Mouse (Mus musculus) midbrain, embryonic 11.5 days (tissue): Measurements from ENCODE around the gene Zfp991. TPM values are rescaled to one million over a fixed set of nuclear protein-coding genes. Genes with fewer than 3 reads are reported as not detected.
"Not testable (repeated sequence)": the region's sequence is repeated elsewhere in the genome, so short reads cannot be mapped to it uniquely, and the experiment has no call there.

Source experiments
- ATAC-seq: fragments of 200-750 bp; cut with Nextera tagmentation; 2 replicates; pipeline ENCODE4 v1.8.0; 2017; ENCODE audit warnings: moderate TSS enrichment, moderate library complexity; ENCODE audit not compliant: low FRiP score
- DNase-seq: peaks from one replicate; pipeline ENCODE4 v3.0.0; 2015; ENCODE audit warnings: low spot score; ENCODE audit errors: missing footprints
- H3K27ac ChIP-seq: fragments of 300-500 bp; sonication (generic); 2 replicates; pipeline ENCODE4 v1.5.1; 2014; ENCODE audit warnings: low read depth, low read length
- H3K27me3 ChIP-seq: fragments of 300-500 bp; sonication (generic); 2 replicates; pipeline ENCODE4 v1.6.1; 2014; ENCODE audit warnings: mild to moderate bottlenecking, low read length, moderate library complexity, mixed read lengths; ENCODE audit not compliant: control insufficient read depth, insufficient read depth
- H3K36me3 ChIP-seq: fragments of 300-500 bp; sonication (generic); 2 replicates; pipeline ENCODE4 v1.6.1; 2014; ENCODE audit warnings: mild to moderate bottlenecking, low read length, moderate library complexity, mixed read lengths; ENCODE audit not compliant: control insufficient read depth, insufficient read depth
- H3K4me1 ChIP-seq: fragments of 300-500 bp; sonication (generic); 2 replicates; pipeline ENCODE4 v1.6.1; 2014; ENCODE audit warnings: low read length; ENCODE audit not compliant: control insufficient read depth, insufficient read depth
- H3K4me2 ChIP-seq: fragments of 300-500 bp; sonication (generic); 2 replicates; pipeline ENCODE4 v1.6.1; 2014; ENCODE audit warnings: mild to moderate bottlenecking, moderate library complexity
- H3K4me3 ChIP-seq: fragments of 300-500 bp; sonication (generic); 2 replicates; pipeline ENCODE4 v1.5.1; 2014; ENCODE audit warnings: low read depth, low read length
- H3K9ac ChIP-seq: fragments of 300-500 bp; sonication (generic); 2 replicates; pipeline ENCODE4 v1.6.1; 2014; ENCODE audit warnings: low read length
- H3K9me3 ChIP-seq: fragments of 300-500 bp; sonication (generic); 2 replicates; pipeline ENCODE4 v1.6.1; 2016; ENCODE audit warnings: low read length; ENCODE audit not compliant: control insufficient read depth
- WGBS: fragments of 180-500 bp; shearing (Covaris S2); extraction: QIAGEN DNeasy Blood & Tissue Kit; methylation state at CpG from one replicate; pipeline ENCODE4 v1.1.7; 2014; 5-methylcytosine and 5-hydroxymethylcytosine counted together
- polyA plus RNA-seq: library from polyadenylated mRNA; unstranded; fragments of >200 nt; fragmentation: Nextera tagmentation; extraction: Ambion mirVana; gene quantifications from 2 replicates; pipeline ENCODE4 v1.2.1, GENCODE M21; 2014

The Zfp991 gene
- polyA plus RNA-seq, 1 experiment from 2014 or later, result 8.7 TPM

DNA sequence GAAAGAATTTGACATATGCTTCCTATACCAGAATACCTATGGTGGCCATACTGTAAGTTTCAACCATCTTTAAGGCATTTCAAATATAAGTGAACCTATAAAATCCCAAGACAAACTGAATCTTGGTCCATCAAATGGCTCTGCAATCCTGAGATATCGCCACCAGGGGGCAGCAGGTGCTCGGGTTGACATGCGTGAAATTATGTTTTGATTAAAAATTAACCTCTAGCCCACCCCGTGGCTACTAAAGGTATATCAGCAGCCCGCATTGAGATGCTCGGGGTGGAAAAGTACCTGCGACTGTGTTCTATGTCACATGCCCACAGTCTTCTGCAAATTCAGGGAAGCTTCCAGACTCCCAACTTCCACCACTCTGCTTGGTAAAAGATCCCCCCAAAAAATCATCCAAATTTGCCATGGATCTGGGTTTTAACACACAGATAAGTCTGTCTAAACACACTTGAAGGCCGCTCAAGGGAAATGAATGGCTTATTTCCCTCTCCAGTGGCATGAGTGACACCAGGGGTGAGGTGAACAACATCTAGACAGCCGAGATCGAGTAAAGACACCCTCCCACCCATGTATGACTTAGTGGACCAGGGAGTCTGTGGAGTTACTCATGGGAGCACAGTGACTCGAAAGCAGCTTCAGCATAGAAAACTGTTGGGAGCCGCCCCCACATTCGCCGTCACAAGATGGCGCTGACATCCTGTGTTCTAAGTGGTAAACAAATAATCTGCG, 70.3 kb downstream of the Zfp991 start:
- H3K9me3 ChIP-seq, H3K4me1 ChIP-seq, H3K27ac ChIP-seq, H3K27me3 ChIP-seq, DNase-seq, H3K9ac ChIP-seq, H3K4me2 ChIP-seq, H3K4me3 ChIP-seq, H3K36me3 ChIP-seq: not testable (repeated sequence)
- ATAC-seq, result peak; percentile 39; the same call in 1 of the 2 replicates
- 78% methylated on average over 9 of the region's 16 CpGs for WGBS

DNA sequence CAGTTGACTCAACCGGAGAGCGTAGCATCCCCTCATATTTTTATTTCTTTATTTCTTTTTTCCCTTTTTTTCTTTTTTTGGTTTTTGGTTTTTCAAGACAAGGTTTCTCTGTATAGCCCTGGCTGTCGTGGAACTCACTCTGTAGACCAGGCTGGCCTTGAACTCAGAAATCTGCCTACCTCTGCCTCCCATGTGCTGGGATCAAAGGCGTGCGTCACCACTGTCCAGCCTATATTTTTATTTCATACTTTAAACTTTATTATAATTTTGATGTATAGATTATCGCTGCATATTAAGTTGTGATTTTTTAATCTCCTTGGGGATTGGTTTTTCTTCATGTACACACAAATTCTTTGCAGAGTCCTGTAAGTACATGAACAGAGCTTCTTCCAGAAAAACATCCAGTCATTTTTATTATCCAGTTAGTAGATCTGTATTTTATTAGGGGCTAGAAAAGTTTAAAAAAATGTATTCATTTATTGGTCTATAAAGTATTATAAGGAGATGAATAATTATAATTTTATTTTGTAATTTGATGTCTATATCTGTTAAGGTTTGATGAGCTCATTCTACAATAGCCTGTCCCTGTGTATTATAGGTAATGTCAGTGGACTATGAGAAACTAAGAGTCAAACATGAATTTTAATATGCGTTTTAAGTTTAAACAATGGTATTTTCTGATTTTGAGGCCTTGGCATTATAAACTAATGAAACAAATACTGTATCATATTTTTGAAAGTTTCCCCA, 80.5 kb downstream of the Zfp991 start:
- WGBS, result 93% methylated on average over 3 of the region's 7 CpGs
- H3K9ac ChIP-seq, H3K4me1 ChIP-seq, H3K36me3 ChIP-seq, H3K9me3 ChIP-seq, H3K27me3 ChIP-seq, DNase-seq, H3K4me3 ChIP-seq, H3K27ac ChIP-seq, H3K4me2 ChIP-seq: not testable (repeated sequence)
- ATAC-seq, result 0 out of 2 replicates have a peak, but pooled peaks have one; percentile 44

GRCm38 (mm10) chr4:147214233-147214632, 82.4 kb downstream of the Zfp991 start:
- not testable (repeated sequence) for H3K4me1 ChIP-seq, H3K36me3 ChIP-seq, H3K9ac ChIP-seq, H3K4me2 ChIP-seq, H3K27ac ChIP-seq, H3K9me3 ChIP-seq, H3K4me3 ChIP-seq, H3K27me3 ChIP-seq, DNase-seq
- WGBS, result no CpG with 5 or more reads among the region's 1 CpGs
- ATAC-seq, result peak; percentile 41; the same call in 1 of the 2 replicates

DNA sequence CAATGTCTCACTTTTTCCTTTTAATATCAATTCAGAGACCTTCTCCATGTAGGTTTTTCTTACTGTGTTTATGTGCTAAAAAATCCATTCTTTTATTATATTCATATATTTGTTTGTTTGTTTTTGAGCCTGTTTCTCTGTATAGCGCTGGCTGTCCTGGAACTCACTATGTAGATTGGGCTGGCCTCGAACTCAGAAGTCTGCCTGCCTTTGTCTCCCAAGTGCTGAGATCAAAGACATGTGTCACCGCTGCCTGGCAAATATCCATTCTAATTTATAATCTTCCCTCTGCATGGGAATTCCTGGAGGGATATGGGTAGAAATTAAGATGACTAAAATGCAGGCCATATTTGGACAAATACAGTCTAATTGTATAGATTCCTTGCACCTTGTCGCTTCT, 85.8 kb downstream of the Zfp991 start:
- not testable (repeated sequence) for H3K36me3 ChIP-seq, ATAC-seq, DNase-seq, H3K27ac ChIP-seq, H3K9ac ChIP-seq, H3K4me1 ChIP-seq, H3K27me3 ChIP-seq, H3K4me3 ChIP-seq, H3K4me2 ChIP-seq
- H3K9me3 ChIP-seq, result peaks cover 11% of the 10 kb centered on the region
- 75% methylated on average over 2 of the region's 4 CpGs for WGBS

DNA sequence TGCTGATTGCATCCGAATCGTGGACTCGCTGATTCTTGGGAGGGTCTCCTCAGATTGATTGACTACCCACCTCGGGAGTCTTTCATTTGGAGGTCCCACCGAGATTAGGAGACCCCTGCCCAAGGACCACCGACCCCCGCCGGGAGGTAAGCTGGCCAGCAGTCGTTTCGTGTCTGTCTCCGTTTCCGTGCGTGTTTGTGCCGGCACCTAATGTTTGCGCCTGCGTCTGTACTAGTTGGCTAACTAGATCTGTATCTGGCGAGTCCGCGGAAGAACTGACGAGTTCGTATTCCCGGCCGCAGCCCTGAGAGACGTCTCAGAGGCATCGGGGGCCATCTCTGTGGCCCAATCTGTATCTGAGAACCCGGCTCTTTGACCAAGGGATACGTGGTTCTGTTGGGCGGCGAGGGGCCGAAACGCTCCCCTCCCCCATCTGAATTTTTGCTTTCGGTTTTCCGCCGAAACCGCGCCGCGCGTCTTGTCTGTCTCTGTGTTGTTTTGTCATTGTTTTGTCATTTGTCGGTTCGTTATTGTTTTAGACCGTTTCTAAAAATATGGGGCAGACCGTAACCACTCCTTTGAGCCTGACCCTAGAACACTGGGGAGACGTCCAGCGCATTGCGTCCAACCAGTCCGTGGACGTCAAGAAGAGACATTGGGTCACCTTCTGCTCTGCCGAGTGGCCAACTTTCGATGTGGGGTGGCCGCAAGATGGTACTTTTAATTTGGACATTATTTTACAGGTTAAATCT, 87.7 kb downstream of the Zfp991 start:
- H3K27me3 ChIP-seq, H3K4me1 ChIP-seq, H3K36me3 ChIP-seq, ATAC-seq, H3K27ac ChIP-seq, H3K9ac ChIP-seq: not testable (repeated sequence)
- peak overlapping the region; percentile 19 for H3K4me3 ChIP-seq
- H3K4me2 ChIP-seq, result peak overlapping the region; percentile 28
- peak; percentile 76 for DNase-seq
- WGBS, result 67% methylated on average over 49 of the region's 51 CpGs
- peaks cover 11% of the 10 kb centered on the region for H3K9me3 ChIP-seq

GRCm38 (mm10) chr4:147220226-147220625, 88.4 kb downstream of the Zfp991 start:
- not testable (repeated sequence) for H3K4me3 ChIP-seq, H3K27me3 ChIP-seq, DNase-seq, H3K4me2 ChIP-seq, H3K9ac ChIP-seq, H3K4me1 ChIP-seq, H3K27ac ChIP-seq, H3K36me3 ChIP-seq, ATAC-seq
- WGBS, result 85% methylated on average over 17 of the region's 20 CpGs
- H3K9me3 ChIP-seq, result peaks cover 16% of the 10 kb centered on the region

DNA sequence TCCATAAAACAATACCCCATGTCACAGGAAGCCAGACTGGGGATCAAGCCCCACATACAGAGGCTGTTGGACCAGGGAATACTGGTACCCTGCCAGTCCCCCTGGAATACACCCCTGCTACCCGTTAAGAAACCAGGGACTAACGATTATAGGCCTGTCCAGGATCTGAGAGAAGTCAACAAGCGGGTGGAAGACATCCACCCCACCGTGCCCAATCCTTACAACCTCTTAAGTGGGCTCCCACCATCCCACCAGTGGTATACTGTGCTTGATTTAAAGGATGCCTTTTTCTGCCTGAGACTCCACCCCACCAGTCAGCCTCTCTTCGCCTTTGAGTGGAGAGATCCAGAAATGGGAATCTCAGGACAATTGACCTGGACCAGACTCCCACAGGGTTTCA, 90.2 kb downstream of the Zfp991 start:
- WGBS, result 90% methylated on average over 4 of the region's 5 CpGs
- H3K27ac ChIP-seq, H3K36me3 ChIP-seq, H3K9ac ChIP-seq, DNase-seq, H3K27me3 ChIP-seq, ATAC-seq, H3K4me1 ChIP-seq, H3K4me3 ChIP-seq, H3K4me2 ChIP-seq: not testable (repeated sequence)
- H3K9me3 ChIP-seq, result peaks cover 20% of the 10 kb centered on the region

DNA sequence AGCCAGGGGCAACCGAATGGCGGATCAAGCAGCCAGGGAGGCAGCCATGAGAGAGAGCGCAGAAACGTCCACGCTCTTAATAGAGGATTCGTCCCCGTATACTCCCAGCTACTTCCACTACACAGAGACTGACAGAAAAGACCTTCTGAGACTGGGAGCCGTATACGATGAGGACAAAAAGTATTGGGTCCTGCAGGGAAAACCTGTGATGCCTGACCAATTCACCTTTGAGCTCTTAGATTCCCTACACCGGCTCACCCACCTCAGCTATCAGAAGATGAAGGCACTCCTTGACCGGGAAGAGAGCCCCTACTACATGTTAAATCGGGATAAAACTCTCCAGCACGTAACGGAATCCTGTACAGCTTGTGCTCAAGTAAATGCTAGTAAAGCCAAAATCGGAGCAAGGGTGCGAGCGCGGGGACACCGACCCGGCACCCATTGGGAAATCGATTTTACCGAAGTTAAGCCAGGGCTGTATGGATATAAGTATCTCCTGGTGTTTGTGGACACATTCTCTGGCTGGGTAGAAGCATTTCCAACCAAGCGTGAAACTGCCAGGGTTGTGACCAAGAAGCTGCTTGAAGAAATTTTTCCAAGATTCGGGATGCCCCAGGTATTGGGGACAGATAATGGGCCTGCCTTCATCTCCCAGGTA, 92.1 kb downstream of the Zfp991 start:
- WGBS, result 96% methylated on average over 23 of the region's 24 CpGs
- H3K4me1 ChIP-seq, H3K36me3 ChIP-seq, DNase-seq, H3K4me3 ChIP-seq, H3K27ac ChIP-seq, H3K27me3 ChIP-seq, H3K4me2 ChIP-seq, ATAC-seq, H3K9ac ChIP-seq: not testable (repeated sequence)
- H3K9me3 ChIP-seq, result peaks cover 20% of the 10 kb centered on the region
